Comparison of ENCODE assay signal across 32 mouse cellular contexts in genomic region chr5:73092236-73092635, GRCm38 (mm10).
A peak's percentile ranks its signal among the peaks of the same experiment; 100 is the strongest.
DNase-seq lines count a peak whose midpoint lies in the region; ATAC-seq and TF ChIP-seq lines count a peak whose summit lies in the region.
"Had no signal": no experiment of that assay in that cellular context is flagged by ENCODE, and none has a peak within 500 bp of the region (broad histone marks: within the 10 kb centered on the region; RNA-seq: fewer than 3 reads in every experiment).

No protein-coding gene starts in this region.

- H3K4me3 ChIP-seq in limb, embryonic 11.5 days (ENCODE audit: low read depth, low read length): no peak overlapping the region
- H3K4me3 ChIP-seq in layer of hippocampus, adult 2 months: no peak overlapping the region
- H3K4me3 ChIP-seq: embryonic facial prominence, embryonic 10.5 days; embryonic facial prominence, embryonic 13.5 days; erythroblast, embryonic 14.5 days; forebrain, embryonic 12.5 days; gastrocnemius, adult 2 months; hindbrain, embryonic 10.5 days; hindbrain, embryonic 13.5 days had no signal

- 18% methylated on average over 8 of the region's 8 CpGs for WGBS in limb, embryonic 11.5 days

- ATAC-seq in limb, embryonic 11.5 days (ENCODE audit: insufficient number of reproducible peaks, low FRiP score, low TSS enrichment, low read depth): peak; percentile 47; the same call in 1 of the 2 replicates
- ATAC-seq: forebrain, embryonic 16.5 days; hindbrain, embryonic 16.5 days; inflammation-experienced regulatory T-cells, adult 6 months; intestine, embryonic 16.5 days had no signal

- peak; percentile 48 for DNase-seq in embryo, embryonic 10 days (ENCODE audit: low spot score)
- DNase-seq in embryo, embryonic 11 days: peak; percentile 58
- peak; percentile 49 for DNase-seq in forelimb bud, embryonic 11.5 days (ENCODE audit: low read depth, low spot score)
- DNase-seq in limb, embryonic 11.5 days (ENCODE audit: low spot score): peak; percentile 60
- DNase-seq in lung, postnatal 4 days: no peak
- DNase-seq in cerebellum, postnatal 4 days (ENCODE audit: low spot score in 2 of 2): no peak
- no peak for DNase-seq in layer of hippocampus, adult 2 months (ENCODE audit: low spot score in 2 of 2)
- no peak for DNase-seq in heart, postnatal 14 days
- DNase-seq: adrenal gland, adult 8-10 months; adrenal gland, postnatal 25 days; B cell, adult 2 months; cerebellum, adult 11-12 months; cerebellum, adult 8-10 months; cerebellum, postnatal 10 days; cerebellum, postnatal 36 days; gastrocnemius, adult 2 months; gastrocnemius, postnatal 14 days; heart, adult 11 months; heart, postnatal 36 days had no signal

- no peak overlapping the region for H3K4me2 ChIP-seq in limb, embryonic 11.5 days (ENCODE audit: low read depth, severe bottlenecking)
- H3K4me2 ChIP-seq: embryonic facial prominence, embryonic 13.5 days; forebrain, embryonic 12.5 days; heart, embryonic 11.5 days; hindbrain, embryonic 13.5 days had no signal

- peaks cover 18% of the 10 kb centered on the region for H3K4me1 ChIP-seq in limb, embryonic 11.5 days (ENCODE audit: control insufficient read depth, insufficient read depth, low read length)
- H3K4me1 ChIP-seq: embryonic facial prominence, embryonic 10.5 days; forebrain, embryonic 12.5 days; hindbrain, embryonic 10.5 days; hindbrain, embryonic 13.5 days had no signal

- no peaks in the 10 kb centered on the region for H3K9me3 ChIP-seq in limb, embryonic 11.5 days (ENCODE audit: control insufficient read depth, low read length)
- H3K9me3 ChIP-seq: embryonic facial prominence, embryonic 10.5 days; embryonic facial prominence, embryonic 13.5 days; forebrain, embryonic 12.5 days; G1E; hindbrain, embryonic 10.5 days; hindbrain, embryonic 13.5 days had no signal

- TF ChIP-seq CTCF in layer of hippocampus, adult 2 months (conservative IDR thresholded peaks at IDR 0.05): no peak

- no peak overlapping the region for H3K9ac ChIP-seq in limb, embryonic 11.5 days (ENCODE audit: low read length)
- H3K9ac ChIP-seq: embryonic facial prominence, embryonic 13.5 days; forebrain, embryonic 12.5 days; hindbrain, embryonic 13.5 days had no signal

- no peaks in the 10 kb centered on the region for H3K27me3 ChIP-seq in limb, embryonic 11.5 days (ENCODE audit: control insufficient read depth, insufficient read depth, low read length)
- H3K27me3 ChIP-seq: CH12.LX; embryonic facial prominence, embryonic 13.5 days; forebrain, embryonic 12.5 days; hindbrain, embryonic 13.5 days had no signal

- peaks cover 6% of the 10 kb centered on the region for H3K36me3 ChIP-seq in limb, embryonic 11.5 days (ENCODE audit: control insufficient read depth, insufficient read depth, low read length)

- intact Hi-C loops in heart, postnatal 14 days (cut with DNase I): no loop called here

- H3K27ac ChIP-seq in limb, embryonic 11.5 days (replicated peaks; ENCODE audit: low read depth, low read length): no peak overlapping the region
- H3K27ac ChIP-seq in layer of hippocampus, adult 2 months: no peak overlapping the region
- H3K27ac ChIP-seq: embryonic facial prominence, embryonic 10.5 days; embryonic facial prominence, embryonic 13.5 days; forebrain, embryonic 12.5 days; gastrocnemius, adult 2 months; hindbrain, embryonic 10.5 days; hindbrain, embryonic 13.5 days had no signal

Comparison
In these comparisons a context has a peak if more than half of its experiments do, and no peak if none do; other contexts are left out.
1. DNase-seq: peak in embryo, embryonic 10 days (single experiment), embryo, embryonic 11 days (single experiment), forelimb bud, embryonic 11.5 days (single experiment) and limb, embryonic 11.5 days (single experiment); none in lung, postnatal 4 days (0 of 2), cerebellum, postnatal 4 days (0 of 2), layer of hippocampus, adult 2 months (0 of 2) and heart, postnatal 14 days (0 of 2).